Mouse (Mus musculus) left cerebral cortex, postnatal 36 days (tissue): ENCODE measurements around the gene Mrps36. TPM values are rescaled to one million over a fixed set of nuclear protein-coding genes. Genes with fewer than 3 reads are reported as not detected.
A peak's percentile ranks its signal among the peaks of the same experiment; 100 is the strongest.
"Not testable (repeated sequence)": the region's sequence is repeated elsewhere in the genome, so short reads cannot be mapped to it uniquely, and the experiment has no call there.

Source experiments
- DNase-seq, 2 experiments: peaks; one replicate each; pipeline ENCODE4 v3.0.0; 2021 to 2022; ENCODE audit warnings: low spot score in 2 of 2, mixed read lengths in 1 of 2
- intact Hi-C: fragments of 180-260 bp; cut with DNase I; formaldehyde crosslinking; loops from one replicate; pipeline ENCODE4 v1.15.1; 2025
- total RNA-seq, 2 experiments: library from RNA; stranded (reverse); gene quantifications; 2 replicates each; pipeline ENCODE4 v1.2.3; 2021

The Mrps36 gene
- total RNA-seq, 2 experiments from 2014 or later: 48.0 to 56.9 TPM

- intact Hi-C loops: no loop called here
- DNase-seq: no peak
Measured at GRCm38 (mm10) chr13:100743346-100744035, 968 bp downstream of the Mrps36 start.

- peak in 1 of 2 experiments; percentile 6 for DNase-seq
- intact Hi-C loops: no loop called here
Measured at GRCm38 (mm10) chr13:100742831-100743230, 1.6 kb downstream of the Mrps36 start.

GRCm38 (mm10) chr13:100732756-100733155 lies 11.7 kb downstream of the Mrps36 start:
- intact Hi-C loops: loop anchor here (5.0 kb wide), 1 partner anchor 80 kb away; the partner anchor contains the start of genes Ak6, Rad17 and Taf9
- no peak for DNase-seq

GRCm38 (mm10) chr13:100731462-100732046 lies 12.9 kb downstream of the Mrps36 start:
- not testable (repeated sequence) for DNase-seq
- intact Hi-C loops: loop anchor here (5.0 kb wide), 1 partner anchor 79 kb away; the partner anchor contains the start of genes Ak6, Rad17 and Taf9

GRCm38 (mm10) chr13:100730861-100731176 lies 13.6 kb downstream of the Mrps36 start, which contains the start of gene Cdk7:
TSS of gene Cdk7 (minus strand) at chr13:100730939.
- intact Hi-C loops: loop anchor here (5.0 kb wide), 1 partner anchor 79 kb away; the partner anchor contains the start of genes Ak6, Rad17 and Taf9
- DNase-seq: peak; percentile 93 to 95

GRCm38 (mm10) chr13:100730153-100730860 lies 14.2 kb downstream of the Mrps36 start:
- intact Hi-C loops: loop anchor here (5.0 kb wide), 1 partner anchor 78 kb away; the partner anchor contains the start of genes Ak6, Rad17 and Taf9
- peak in 1 of 2 experiments; percentile 5 for DNase-seq

- intact Hi-C loops: not testable (repeated sequence)
Measured at GRCm38 (mm10) chr13:100728530-100728929, 15.9 kb downstream of the Mrps36 start.

GRCm38 (mm10) chr13:100728086-100728485 lies 16.4 kb downstream of the Mrps36 start:
- no peak for DNase-seq
- intact Hi-C loops: no loop called here

More at GRCm38 (mm10) chr13:100728530-100728929, 15.9 kb downstream of the Mrps36 start:
- not testable (repeated sequence) for DNase-seq

- DNase-seq: no peak
- intact Hi-C loops: no loop called here
Measured at GRCm38 (mm10) chr13:100725194-100725593, 19.3 kb downstream of the Mrps36 start.

GRCm38 (mm10) chr13:100724051-100724754 lies 20.3 kb downstream of the Mrps36 start:
- intact Hi-C loops: no loop called here
- DNase-seq: no peak

GRCm38 (mm10) chr13:100721656-100722055 lies 22.8 kb downstream of the Mrps36 start:
- DNase-seq: no peak

GRCm38 (mm10) chr13:100715467-100715866 lies 29.0 kb downstream of the Mrps36 start:
- intact Hi-C loops: no loop called here
- no peak for DNase-seq

More at GRCm38 (mm10) chr13:100721656-100722055, 22.8 kb downstream of the Mrps36 start:
- intact Hi-C loops: no loop called here

GRCm38 (mm10) chr13:100706206-100706605 lies 38.3 kb downstream of the Mrps36 start:
- intact Hi-C loops: no loop called here
- no peak for DNase-seq

- DNase-seq: no peak
- intact Hi-C loops: no loop called here
Measured at GRCm38 (mm10) chr13:100703468-100703867, 41.0 kb downstream of the Mrps36 start.

GRCm38 (mm10) chr13:100698866-100699265 lies 45.6 kb downstream of the Mrps36 start:
- intact Hi-C loops: no loop called here
- DNase-seq: no peak

GRCm38 (mm10) chr13:100697541-100697940 lies 46.9 kb downstream of the Mrps36 start:
- intact Hi-C loops: no loop called here
- DNase-seq: no peak

- intact Hi-C loops: no loop called here
Measured at GRCm38 (mm10) chr13:100687513-100687912, 56.9 kb downstream of the Mrps36 start.

More at GRCm38 (mm10) chr13:100687513-100687912, 56.9 kb downstream of the Mrps36 start:
- DNase-seq: no peak
